Comparison of ENCODE assay signal across 8 mouse cellular contexts in the genomic region with DNA sequence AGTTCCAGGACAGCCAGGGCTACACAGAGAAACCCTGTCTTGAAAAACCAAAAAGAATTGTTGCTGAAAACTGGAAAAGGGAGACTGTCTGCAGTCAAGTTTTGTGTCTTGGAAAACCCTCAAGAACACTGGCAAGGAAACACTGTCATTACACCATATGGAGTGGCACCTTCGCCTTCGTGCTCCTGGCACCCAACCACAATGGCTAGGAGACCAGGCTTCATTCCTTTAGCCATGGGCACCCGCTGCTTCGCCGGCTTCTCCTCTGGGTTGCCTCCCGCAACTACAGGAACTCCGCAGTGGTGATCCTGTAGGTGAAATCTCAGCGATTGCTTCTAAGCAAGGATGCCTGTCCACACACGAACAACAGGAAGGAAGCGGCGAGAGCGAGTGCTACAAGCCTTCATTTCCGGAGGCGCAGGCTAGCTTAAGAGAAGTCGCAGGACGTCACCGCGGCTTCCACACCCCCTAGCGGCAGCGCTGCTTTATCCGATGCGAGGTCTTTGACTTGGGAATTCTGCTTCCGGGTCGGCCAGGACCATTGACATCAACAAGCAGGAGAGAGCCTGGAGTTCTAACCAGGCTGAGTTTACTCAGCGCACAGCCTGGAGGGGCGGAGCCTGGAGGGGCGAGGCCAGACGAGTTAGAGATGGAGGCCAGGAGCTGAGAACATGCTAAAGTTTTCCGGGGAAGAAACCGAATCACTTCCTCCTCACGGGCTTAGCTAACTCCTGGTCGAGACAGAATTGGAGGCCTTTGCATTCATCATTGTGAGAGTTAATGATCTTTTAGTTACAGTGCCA. TPM values are rescaled to one million over a fixed set of nuclear protein-coding genes. Genes with fewer than 3 reads are reported as not detected.
DNase-seq lines count a peak whose midpoint lies in the region; ATAC-seq and TF ChIP-seq lines count a peak whose summit lies in the region.

No protein-coding gene starts in this region.

- peaks cover 2 to 3% of the 10 kb centered on the region in 2 experiments; a peak in 3 of 4 replicates for H3K4me1 ChIP-seq in CH12.LX (ENCODE audit: control insufficient read depth in 1 of 2, insufficient read depth in 2 of 2)
- H3K4me1 ChIP-seq in forebrain, embryonic 11.5 days (replicated peaks; ENCODE audit: control insufficient read depth, insufficient read depth, low read length), result no peaks in the 10 kb centered on the region
- H3K4me1 ChIP-seq in heart, embryonic 16.5 days (ENCODE audit: control insufficient read depth, insufficient read depth, low read length), result peaks cover 2% of the 10 kb centered on the region; the same call in 1 of the 2 replicates
- H3K4me1 ChIP-seq in liver, embryonic 15.5 days (replicated peaks), result peaks cover 42% of the 10 kb centered on the region
- 0 out of 2 replicates have a peak, but pooled peaks cover 3% of the 10 kb centered on the region for H3K4me1 ChIP-seq in neural tube, embryonic 12.5 days

- H3K9me3 ChIP-seq in CH12.LX (replicated peaks; ENCODE audit: low read length), result no peaks in the 10 kb centered on the region
- H3K9me3 ChIP-seq in forebrain, embryonic 11.5 days (ENCODE audit: control insufficient read depth, low read length), result no peaks in the 10 kb centered on the region
- H3K9me3 ChIP-seq in heart, embryonic 16.5 days (replicated peaks; ENCODE audit: control insufficient read depth, low read length), result no peaks in the 10 kb centered on the region
- H3K9me3 ChIP-seq in liver, embryonic 15.5 days (replicated peaks), result no peaks in the 10 kb centered on the region
- no peaks in the 10 kb centered on the region for H3K9me3 ChIP-seq in neural tube, embryonic 12.5 days

- peak; percentile 82 for TF ChIP-seq RAD21 in CH12.LX (IDR thresholded peaks at IDR 0.05; ENCODE audit: low read depth, low read length)

- peak; percentile 98 for DNase-seq in CH12.LX (ENCODE audit: extremely low read depth)
- DNase-seq in c-Kit-positive CD71-positive TER-119-negative erythroid progenitor cells, embryonic 14.5 days (ENCODE audit: low read depth), result peak; percentile 92
- peak; percentile 95 for DNase-seq in forebrain, embryonic 11.5 days (ENCODE audit: low spot score)
- DNase-seq in kidney, postnatal 36 days, result peak; percentile 98
- peak; percentile 97 for DNase-seq in telencephalon, adult 2 months (ENCODE audit: low read depth, low spot score)

- peaks cover 11% of the 10 kb centered on the region for H3K27me3 ChIP-seq in CH12.LX (replicated peaks)
- H3K27me3 ChIP-seq in forebrain, embryonic 11.5 days (ENCODE audit: control insufficient read depth, insufficient read depth, low read length), result no peaks in the 10 kb centered on the region
- no peaks in the 10 kb centered on the region; the same call in 1 of the 2 replicates for H3K27me3 ChIP-seq in heart, embryonic 16.5 days (ENCODE audit: control insufficient read depth, insufficient read depth, low read length)
- no peaks in the 10 kb centered on the region for H3K27me3 ChIP-seq in liver, embryonic 15.5 days
- H3K27me3 ChIP-seq in neural tube, embryonic 12.5 days (replicated peaks), result 0 out of 2 replicates have a peak, but pooled peaks cover 6% of the 10 kb centered on the region

- no peaks in the 10 kb centered on the region for H3K79me2 ChIP-seq in CH12.LX (replicated peaks; ENCODE audit: control insufficient read depth, extremely low read depth, insufficient read depth, poor library complexity, severe bottlenecking)

- H3K9ac ChIP-seq in CH12.LX (ENCODE audit: insufficient read depth, low read depth), result peak overlapping the region; percentile 81
- peak overlapping the region; percentile 62 for H3K9ac ChIP-seq in forebrain, embryonic 11.5 days (ENCODE audit: low read length)
- H3K9ac ChIP-seq in heart, embryonic 16.5 days (ENCODE audit: low read length), result peak overlapping the region; percentile 64
- H3K9ac ChIP-seq in liver, embryonic 15.5 days, result peak overlapping the region; percentile 56
- peak overlapping the region; percentile 51 for H3K9ac ChIP-seq in neural tube, embryonic 12.5 days

- in situ Hi-C loops in CH12.LX (cut with MboI; ENCODE audit: low pct_ligation_motif_present, low pct_unique_long_range_greater_than_20kb, low sequenced_read_pairs), result loop anchor here (5.0 to 25.0 kb wide), 2 partner anchors 58 to 163 kb away; a partner anchor contains a TSS

- peak; percentile 98 for ATAC-seq in forebrain, embryonic 11.5 days (replicated peaks; ENCODE audit: low FRiP score)
- ATAC-seq in heart, embryonic 16.5 days (replicated peaks; ENCODE audit: extremely low read depth, insufficient read depth, low FRiP score), result peak; percentile 95
- peak; percentile 93 for ATAC-seq in liver, embryonic 15.5 days (ENCODE audit: insufficient read depth)
- peak; percentile 97 for ATAC-seq in neural tube, embryonic 12.5 days (ENCODE audit: low FRiP score, low read depth)

- WGBS in forebrain, embryonic 11.5 days, result 5% methylated on average over 32 of the region's 32 CpGs
- WGBS in heart, embryonic 16.5 days, result 3% methylated on average over 32 of the region's 32 CpGs
- under 1% methylated on average over 32 of the region's 32 CpGs for WGBS in liver, embryonic 15.5 days (ENCODE audit: insufficient replicate concordance)
- 4% methylated on average over 32 of the region's 32 CpGs for WGBS in neural tube, embryonic 12.5 days

- peak overlapping the region; percentile 70 for H3K27ac ChIP-seq in CH12.LX (ENCODE audit: insufficient read depth, low read depth)
- H3K27ac ChIP-seq in forebrain, embryonic 11.5 days (ENCODE audit: low read depth, low read length), result peak overlapping the region; percentile 72
- peak overlapping the region; percentile 70 for H3K27ac ChIP-seq in heart, embryonic 16.5 days (ENCODE audit: low read length)
- H3K27ac ChIP-seq in liver, embryonic 15.5 days (replicated peaks), result peak overlapping the region; percentile 77
- H3K27ac ChIP-seq in neural tube, embryonic 12.5 days, result peak overlapping the region; percentile 73; the same call in 1 of the 2 replicates

- H3K4me3 ChIP-seq in CH12.LX (replicated peaks in 1 of 3; ENCODE audit: low read depth in 2 of 3, low read length in 2 of 3, poor library complexity in 1 of 3), result peak overlapping the region; percentile 59 to 71 (median 64)
- H3K4me3 ChIP-seq in forebrain, embryonic 11.5 days (ENCODE audit: low read depth, low read length), result peak overlapping the region; percentile 35
- H3K4me3 ChIP-seq in heart, embryonic 16.5 days (ENCODE audit: low read length), result peak overlapping the region; percentile 50
- peak overlapping the region; percentile 53 for H3K4me3 ChIP-seq in liver, embryonic 15.5 days (replicated peaks)
- H3K4me3 ChIP-seq in neural tube, embryonic 12.5 days, result peak overlapping the region; percentile 37

- peak; percentile 90 for TF ChIP-seq POLR2A in CH12.LX (IDR thresholded peaks at IDR 0.05; ENCODE audit: low read depth, low read length)

- dilution Hi-C loops in CH12.LX (cut with MboI; ENCODE audit: extremely low pct_ligation_motif_present, extremely low pct_unique_long_range_greater_than_20kb, low sequenced_read_pairs), result no loop called here

- peak; percentile 38 to 91; a peak in 3 of 4 replicates for TF ChIP-seq CTCF in CH12.LX (conservative IDR thresholded peaks at IDR 0.05 in 1 of 2, IDR thresholded peaks at IDR 0.05 in 1 of 2; ENCODE audit: low read depth in 2 of 2, low read length in 2 of 2)

- H3K36me3 ChIP-seq in CH12.LX (replicated peaks in 1 of 2; ENCODE audit: control insufficient read depth in 1 of 2, insufficient read depth in 1 of 2, low read length in 1 of 2), result no peaks in the 10 kb centered on the region
- no peaks in the 10 kb centered on the region for H3K36me3 ChIP-seq in forebrain, embryonic 11.5 days (ENCODE audit: control insufficient read depth, insufficient read depth, low read length)
- H3K36me3 ChIP-seq in heart, embryonic 16.5 days (ENCODE audit: control insufficient read depth, insufficient read depth), result no peaks in the 10 kb centered on the region
- H3K36me3 ChIP-seq in liver, embryonic 15.5 days (replicated peaks), result no peaks in the 10 kb centered on the region
- H3K36me3 ChIP-seq in neural tube, embryonic 12.5 days, result no peaks in the 10 kb centered on the region

- TF ChIP-seq EP300 in CH12.LX (IDR thresholded peaks at IDR 0.05; ENCODE audit: low read length), result peak; percentile 35; the same call in 1 of the 2 replicates

- peak overlapping the region; percentile 59 for H3K4me2 ChIP-seq in CH12.LX (ENCODE audit: insufficient read depth, low read depth, poor library complexity, severe bottlenecking)
- H3K4me2 ChIP-seq in forebrain, embryonic 11.5 days (ENCODE audit: low read depth, low read length, severe bottlenecking), result peak overlapping the region; percentile 59
- peak overlapping the region; percentile 69 for H3K4me2 ChIP-seq in heart, embryonic 16.5 days (ENCODE audit: low read depth, low read length)
- peak overlapping the region; percentile 71 for H3K4me2 ChIP-seq in liver, embryonic 15.5 days
- H3K4me2 ChIP-seq in neural tube, embryonic 12.5 days (replicated peaks), result peak overlapping the region; percentile 71

TF ChIP-seq in CH12.LX, 34 proteins besides CTCF, POLR2A, EP300 and RAD21 (continues in another document):
- peak; percentile 95 for TF ChIP-seq SIN3A (IDR thresholded peaks at IDR 0.05; ENCODE audit: low read length)
- TF ChIP-seq HCFC1 (IDR thresholded peaks at IDR 0.05; ENCODE audit: low read depth, low read length), result peak; percentile 84
- TF ChIP-seq E2F4 (IDR thresholded peaks at IDR 0.05; ENCODE audit: insufficient replicate concordance, low read depth, low read length), result 0 out of 2 replicates have a peak, but pooled peaks have one; percentile 40
- TF ChIP-seq MYC (IDR thresholded peaks at IDR 0.05; ENCODE audit: low read depth, low read length), result peak; percentile 74
- TF ChIP-seq NRF1 (IDR thresholded peaks at IDR 0.05; ENCODE audit: low read depth, low read length), result peak; percentile 61
- TF ChIP-seq MXI1 (IDR thresholded peaks at IDR 0.05; ENCODE audit: low read depth, low read length), result peak; percentile 72; the same call in 1 of the 2 replicates

RNA-seq across cellular contexts. Expression of a gene that starts 9.3 kb away (rescaled TPM):
- total RNA-seq in CH12.LX (2012; rRNA removed), result 260 and 327 TPM in 2 replicates
- total RNA-seq in CH12.LX (2014; rRNA removed), result 299 and 366 TPM in 2 replicates
- 320 and 339 TPM in 2 replicates for polyA plus RNA-seq in CH12.LX (2012; ENCODE audit: insufficient read length, low read depth)
- polyA plus RNA-seq in forebrain, embryonic 11.5 days (2014; fragmentation: Nextera tagmentation; extraction: Ambion mirVana), result 274 and 284 TPM in 2 replicates
- polyA plus RNA-seq in heart, embryonic 16.5 days (2015; fragmentation: Nextera tagmentation; extraction: Ambion mirVana), result 182 and 197 TPM in 2 replicates
- polyA plus RNA-seq in liver, embryonic 15.5 days (2015; fragmentation: Nextera tagmentation; extraction: Ambion mirVana), result 181 and 184 TPM in 2 replicates
- 264 and 275 TPM in 2 replicates for polyA plus RNA-seq in neural tube, embryonic 12.5 days (2016; fragmentation: Nextera tagmentation; extraction: Ambion mirVana)

RNA-seq across cellular contexts. Expression of a gene that starts 29.9 kb away (rescaled TPM):
- total RNA-seq in CH12.LX (2012; rRNA removed) (58.6 and 64.1 TPM in 2 replicates), CH12.LX (2014; rRNA removed) (56.4 and 68.9 TPM in 2 replicates)
- polyA plus RNA-seq in CH12.LX (2012; ENCODE audit: insufficient read length, low read depth), result 361 and 367 TPM in 2 replicates
- 232 and 244 TPM in 2 replicates for polyA plus RNA-seq in forebrain, embryonic 11.5 days (2014; fragmentation: Nextera tagmentation; extraction: Ambion mirVana)
- 225 and 256 TPM in 2 replicates for polyA plus RNA-seq in heart, embryonic 16.5 days (2015; fragmentation: Nextera tagmentation; extraction: Ambion mirVana)
- 110 and 117 TPM in 2 replicates for polyA plus RNA-seq in liver, embryonic 15.5 days (2015; fragmentation: Nextera tagmentation; extraction: Ambion mirVana)
- polyA plus RNA-seq in neural tube, embryonic 12.5 days (2016; fragmentation: Nextera tagmentation; extraction: Ambion mirVana), result 231 and 251 TPM in 2 replicates

Comparison
In these comparisons a context has a peak if more than half of its experiments do, and no peak if none do; other contexts are left out.
1. Peak in every context shown above with its lines: DNase-seq, ATAC-seq, H3K4me3 ChIP-seq and H3K27ac ChIP-seq.